Mouse (Mus musculus) induced T-regulatory cell, adult 2 months (primary cell): ENCODE data around the gene Rbfox3.
A peak's percentile ranks its signal among the peaks of the same experiment; 100 is the strongest.

Source experiments
- DNase-seq: peaks from one replicate; pipeline ENCODE4 v3.0.0-alpha.2; 2012; ENCODE audit warnings: low read depth

Gene Rbfox3

DNA sequence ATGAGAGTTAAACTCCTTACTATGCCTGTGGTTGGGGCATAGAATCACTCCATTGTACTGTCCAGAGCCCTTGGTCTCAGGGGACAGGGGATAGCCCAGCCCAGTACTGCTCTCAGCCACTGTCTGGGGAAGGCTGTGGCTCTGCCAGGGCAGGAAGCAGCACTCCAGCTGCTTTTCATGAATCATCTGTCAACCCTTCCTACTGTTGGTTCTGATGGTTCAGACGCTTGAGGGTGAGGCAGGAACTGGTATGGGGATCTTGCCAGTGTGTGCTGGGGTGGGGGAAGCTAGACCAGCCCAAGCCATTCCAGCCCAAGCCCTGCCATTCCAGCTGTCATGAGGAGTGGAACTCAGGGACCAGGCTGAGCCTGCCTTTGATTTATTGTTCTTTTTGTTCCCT, 243.5 kb downstream of the Rbfox3 start:
- no peak for DNase-seq

DNA sequence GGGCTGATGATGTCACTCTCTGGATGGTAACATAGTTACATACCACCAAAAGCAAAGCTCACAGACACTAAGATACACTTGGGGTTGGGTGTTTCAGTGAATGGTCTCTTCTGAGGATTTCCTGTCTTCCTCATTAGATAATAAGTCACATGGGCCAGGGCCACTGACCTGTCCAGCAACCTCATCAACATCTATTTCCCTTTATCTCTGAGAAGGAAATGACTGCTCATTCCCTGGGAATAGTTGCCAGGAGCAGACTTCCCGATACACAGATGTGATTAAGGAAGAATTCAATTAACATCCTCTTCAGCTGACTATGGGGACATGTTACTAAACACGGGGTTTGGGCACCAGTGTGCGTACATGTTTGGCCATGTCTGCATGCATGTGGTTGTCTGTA, 245.2 kb downstream of the Rbfox3 start:
- no peak for DNase-seq

DNA sequence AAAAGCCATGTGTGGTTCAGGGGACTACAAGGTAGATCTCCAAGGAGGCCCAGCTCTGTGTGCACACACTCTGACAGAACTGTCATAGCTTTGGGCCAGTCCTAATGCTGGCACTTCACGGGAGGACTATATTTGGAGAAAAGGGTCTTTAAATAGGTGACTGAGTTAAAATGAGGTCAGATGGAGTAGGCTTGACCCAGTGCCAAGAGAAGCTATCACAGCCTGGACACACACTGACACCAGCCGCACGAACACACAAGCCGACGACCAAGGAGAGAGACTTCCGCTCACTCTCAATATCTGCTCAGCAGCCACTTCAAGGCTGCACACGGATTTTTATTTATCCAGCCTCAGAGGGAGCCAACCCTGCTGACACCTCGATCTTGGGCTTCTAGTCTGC, 248.1 kb downstream of the Rbfox3 start:
- no peak for DNase-seq

DNA sequence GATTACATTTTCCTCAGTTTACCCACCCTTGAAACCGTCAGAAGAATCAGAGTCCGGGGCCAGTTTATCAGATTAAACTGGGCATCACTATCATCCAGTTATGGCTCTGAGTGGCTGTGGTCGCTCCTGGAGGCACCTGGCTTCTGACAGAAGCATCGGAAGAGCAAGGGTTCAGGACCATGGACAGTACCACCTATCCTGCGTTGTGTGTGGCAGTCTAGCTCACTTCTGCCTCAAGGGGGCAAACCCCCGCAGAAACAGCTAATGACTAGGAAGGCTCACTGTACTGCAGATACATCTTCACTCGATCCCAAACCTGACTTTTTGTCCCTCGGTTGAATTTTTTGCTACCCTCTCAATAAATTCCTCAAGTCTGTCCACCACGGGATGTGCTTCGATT, 252.1 kb downstream of the Rbfox3 start:
- DNase-seq = peak; percentile 67

DNA sequence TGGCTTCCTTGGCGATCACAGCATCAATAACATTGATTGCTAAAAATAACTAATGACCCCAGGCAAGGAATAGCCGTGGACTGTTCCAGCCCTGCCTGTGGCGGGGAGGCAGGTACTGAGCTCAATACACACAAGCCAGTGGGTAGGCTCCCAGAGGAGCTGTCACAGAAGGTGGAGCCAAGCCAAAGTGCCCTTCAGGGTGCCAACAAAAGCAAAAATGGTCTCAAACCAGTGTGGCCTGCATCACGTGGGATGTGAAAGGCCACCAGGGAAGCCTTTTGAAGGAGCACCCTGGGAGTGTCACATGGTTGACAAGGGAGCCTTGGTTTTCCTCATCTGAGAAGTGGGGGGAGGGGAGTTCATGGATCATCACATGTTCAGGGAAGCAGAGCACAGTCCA, 255.6 kb downstream of the Rbfox3 start:
- DNase-seq = no peak

DNA sequence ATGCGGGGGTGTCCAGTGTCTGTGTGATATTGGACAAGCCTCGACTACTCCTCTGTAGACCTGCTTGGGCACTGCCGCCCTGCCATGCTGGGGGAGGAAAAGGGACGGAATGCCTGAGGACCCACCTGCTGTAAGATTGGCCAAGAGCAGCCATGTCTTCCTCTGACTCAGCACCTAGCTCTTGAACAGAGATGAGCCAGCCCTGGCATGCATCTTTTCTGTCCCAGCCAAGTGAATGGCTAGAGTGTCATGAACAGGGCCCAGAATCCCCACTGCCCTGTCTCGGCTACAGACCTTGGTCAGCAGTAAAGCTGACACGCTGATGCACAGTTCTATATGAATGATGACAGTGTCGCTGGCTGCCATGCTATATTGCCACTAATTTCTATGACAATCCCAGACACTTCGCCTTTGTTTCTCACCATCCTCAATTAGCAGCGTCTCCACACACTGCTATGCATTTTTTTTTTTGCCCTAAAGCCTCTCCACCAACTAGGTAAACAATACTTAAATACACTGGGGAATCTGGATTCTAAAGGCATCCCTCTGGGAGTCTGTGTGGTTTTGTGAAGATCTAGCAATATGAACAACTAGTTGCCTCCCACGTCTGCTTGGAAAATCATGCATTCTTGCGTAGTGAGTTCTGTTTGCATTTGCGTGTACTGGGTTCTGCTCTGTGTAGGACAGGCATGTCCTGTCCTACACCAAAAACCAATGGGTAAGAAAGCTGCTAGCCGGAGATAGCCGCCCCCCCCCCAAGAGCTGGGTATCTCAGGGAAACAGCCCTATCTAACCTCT, 257.7 kb downstream of the Rbfox3 start:
- DNase-seq = no peak

DNA sequence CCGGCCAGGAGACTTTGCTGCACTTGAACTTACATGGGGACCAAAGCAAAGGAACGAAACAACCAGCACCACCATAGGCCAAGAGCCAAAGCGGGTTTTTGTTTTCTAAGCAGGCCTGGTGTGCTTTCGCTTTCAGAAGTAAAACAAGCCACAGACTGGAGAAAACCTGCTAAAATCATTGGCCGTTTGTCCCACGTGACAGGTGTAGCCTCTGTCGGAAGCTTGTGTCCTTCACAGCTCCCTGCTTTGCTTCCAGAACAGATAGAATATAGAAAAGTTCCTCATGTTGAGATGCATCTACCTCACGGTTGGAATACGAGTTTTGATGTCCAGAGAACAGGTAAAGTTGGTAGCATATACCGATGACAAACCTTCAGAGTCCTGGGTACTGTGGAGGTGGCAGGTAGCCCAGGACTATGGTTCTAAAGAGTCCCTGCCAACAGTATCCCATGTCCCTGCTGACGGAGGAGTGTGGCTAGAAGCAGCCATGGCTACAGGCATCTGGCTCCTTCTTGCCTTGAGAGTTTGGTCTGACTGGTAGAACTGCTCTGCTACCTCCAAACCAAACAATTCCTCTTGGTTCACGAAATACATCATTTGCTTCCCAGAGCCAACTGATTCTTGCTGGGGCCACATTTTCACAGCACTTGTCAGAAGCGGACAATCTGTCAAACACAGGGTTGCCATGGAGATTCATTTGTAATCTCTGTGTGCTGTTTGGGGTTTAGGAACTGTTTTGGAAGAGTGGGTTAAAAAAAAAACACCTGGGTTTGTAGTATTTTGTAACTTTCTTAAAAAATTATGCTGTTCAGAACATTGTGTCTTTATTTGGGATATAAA, 258.8 kb downstream of the Rbfox3 start:
- no peak for DNase-seq

DNA sequence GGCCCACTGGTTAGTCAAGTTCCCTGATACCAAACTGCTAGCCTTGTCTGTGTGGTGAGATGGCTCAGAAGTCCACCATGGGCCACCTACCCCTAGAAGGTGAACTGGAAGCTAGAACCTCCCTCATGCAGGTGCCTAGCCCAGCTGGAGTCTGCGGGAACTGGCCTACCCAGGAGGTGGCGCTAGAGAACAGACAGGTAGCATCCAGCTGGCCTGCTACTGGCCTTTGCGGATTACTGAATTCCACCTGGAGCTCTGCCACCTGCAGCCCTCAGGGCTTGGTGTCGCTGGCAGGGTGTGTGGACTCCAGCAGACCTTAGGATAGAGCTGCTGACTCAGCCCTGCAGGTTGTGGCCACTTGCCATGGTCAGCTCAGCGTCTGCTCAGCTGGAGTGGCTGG, 263.0 kb downstream of the Rbfox3 start:
- DNase-seq = peak; percentile 43

DNA sequence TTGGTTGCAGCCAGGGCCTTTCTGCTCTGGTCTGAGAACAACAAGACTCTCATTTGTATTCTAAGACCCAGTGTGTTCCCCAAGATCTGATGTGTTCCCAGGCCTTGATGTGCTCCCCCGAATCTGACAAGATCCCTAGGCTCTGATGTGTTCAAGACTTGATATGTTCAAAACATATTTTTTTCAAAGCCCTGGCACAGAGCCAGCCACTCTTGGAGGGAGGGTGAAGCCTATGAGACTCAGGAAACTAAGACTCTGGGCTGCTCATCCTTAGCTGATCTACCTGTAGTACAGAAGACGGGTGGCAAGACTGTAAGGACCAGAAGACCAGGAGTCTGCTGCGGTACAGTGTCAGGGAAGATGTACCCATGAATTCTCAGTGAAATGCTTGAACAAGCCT, 264.5 kb downstream of the Rbfox3 start:
- DNase-seq = no peak

DNA sequence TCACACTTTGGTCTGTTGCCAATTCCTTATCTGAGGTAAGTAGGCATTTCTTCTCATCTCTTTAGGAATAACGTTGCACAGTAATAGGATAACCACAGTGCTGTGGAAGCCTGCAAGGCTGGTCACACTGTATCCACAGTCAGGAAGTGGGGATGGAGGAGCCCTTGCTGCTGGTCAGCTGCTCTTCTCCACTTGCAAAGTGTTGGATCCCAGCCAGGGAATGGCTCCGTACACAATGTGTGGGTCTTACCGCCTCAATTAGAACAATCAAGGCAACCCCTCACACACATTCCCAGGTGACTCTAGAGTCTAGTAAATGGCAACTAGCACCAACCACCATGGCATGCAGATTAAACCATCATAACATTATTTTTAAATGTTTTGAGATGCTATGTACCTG, 266.2 kb downstream of the Rbfox3 start:
- no peak for DNase-seq

DNA sequence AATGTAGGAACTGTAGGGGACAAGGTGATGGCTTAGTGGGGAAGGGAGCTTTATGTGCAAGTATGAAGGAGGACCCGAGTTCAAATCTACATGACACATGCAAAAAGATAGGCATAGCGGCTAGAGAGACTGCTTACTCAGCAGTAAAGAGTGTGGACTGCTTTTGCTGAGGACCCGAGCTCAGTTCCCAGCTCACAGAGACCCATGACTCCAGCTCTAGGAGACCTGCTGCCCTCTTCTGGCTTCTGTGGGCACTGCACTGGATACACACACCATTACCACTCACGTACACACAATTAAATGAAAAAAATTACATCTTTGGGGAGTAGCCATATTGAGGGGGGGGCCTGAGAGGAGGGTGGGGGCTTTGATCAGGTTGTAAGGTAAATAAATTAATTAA, 270.7 kb downstream of the Rbfox3 start:
- no peak for DNase-seq

DNA sequence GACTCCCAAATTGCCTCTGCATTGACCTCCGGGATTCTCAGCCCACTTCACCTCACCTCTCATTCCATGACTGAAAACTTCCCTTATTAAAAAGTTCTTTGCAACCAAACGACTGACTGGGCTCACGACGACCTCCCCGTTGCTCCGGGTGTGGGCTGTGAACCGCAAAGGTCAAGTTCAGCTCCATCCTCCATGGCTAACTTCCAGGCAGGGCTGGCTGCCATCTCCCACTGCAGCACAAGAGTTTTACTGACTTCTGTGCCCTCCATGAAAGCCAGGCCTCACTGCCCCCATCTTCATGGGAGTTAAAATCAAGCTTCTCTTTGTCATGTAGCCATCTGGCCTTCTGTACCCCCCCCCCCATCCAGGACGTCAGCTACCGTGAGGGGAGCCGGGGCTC, 273.7 kb downstream of the Rbfox3 start:
- DNase-seq = no peak

DNA sequence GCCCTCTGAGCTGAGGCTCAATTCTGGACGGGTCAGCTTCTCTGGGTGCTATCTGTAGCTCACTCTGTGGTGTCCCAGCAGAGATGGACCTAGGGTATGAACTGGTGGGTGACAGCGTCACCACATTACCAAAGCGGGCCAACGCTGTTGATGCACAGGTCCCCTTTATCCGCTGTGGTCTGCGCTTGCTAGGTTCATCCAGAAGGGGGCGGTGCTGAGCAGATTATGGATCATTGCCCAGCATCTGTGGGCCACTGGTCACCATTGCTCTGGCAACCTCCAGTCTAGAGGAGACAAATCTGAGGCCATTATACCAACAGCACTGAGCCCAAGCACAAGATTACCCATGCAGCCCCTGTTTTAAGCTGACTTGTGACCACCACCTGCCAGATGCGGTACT, 276.8 kb downstream of the Rbfox3 start:
- peak; percentile 40 for DNase-seq

DNA sequence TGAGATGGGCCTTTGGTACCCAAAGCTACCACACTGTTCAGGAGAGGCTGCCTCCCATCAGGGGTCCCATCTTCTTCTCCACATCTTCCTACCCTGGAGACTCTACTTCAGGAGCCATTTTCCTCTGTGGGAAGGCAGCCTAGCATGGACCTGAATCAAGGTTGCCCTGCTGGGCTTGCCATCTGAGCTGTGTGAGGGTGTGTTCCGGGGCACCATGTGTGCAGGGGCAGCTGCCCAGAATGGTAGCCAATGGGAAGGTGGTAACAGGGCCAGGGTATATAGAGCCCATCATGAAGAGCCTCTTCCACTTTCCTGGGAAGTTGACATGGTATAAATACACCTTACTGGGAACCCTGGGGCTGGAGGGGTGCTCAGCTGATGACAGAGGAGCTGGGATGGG, 281.7 kb downstream of the Rbfox3 start:
- no peak for DNase-seq

DNA sequence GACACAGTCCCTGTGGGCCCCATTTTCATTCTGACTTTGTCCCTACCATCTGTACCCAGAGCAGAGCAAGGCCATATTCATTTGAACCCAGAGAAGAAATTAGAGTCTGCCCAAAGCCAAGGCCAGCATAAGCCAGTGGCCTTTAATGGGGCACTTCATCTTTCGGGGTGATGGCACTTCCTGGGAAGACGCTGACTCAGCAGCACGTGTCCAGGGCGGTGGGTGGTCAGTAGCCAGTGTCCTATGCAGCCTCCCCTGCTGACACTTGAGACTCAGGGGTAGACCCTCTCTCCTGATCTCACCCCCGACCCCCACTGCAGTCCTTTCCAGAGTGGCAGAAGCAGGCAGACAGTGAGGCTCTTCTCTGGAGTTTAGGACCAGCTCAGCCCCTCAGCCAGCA, 283.9 kb downstream of the Rbfox3 start:
- DNase-seq = no peak

DNA sequence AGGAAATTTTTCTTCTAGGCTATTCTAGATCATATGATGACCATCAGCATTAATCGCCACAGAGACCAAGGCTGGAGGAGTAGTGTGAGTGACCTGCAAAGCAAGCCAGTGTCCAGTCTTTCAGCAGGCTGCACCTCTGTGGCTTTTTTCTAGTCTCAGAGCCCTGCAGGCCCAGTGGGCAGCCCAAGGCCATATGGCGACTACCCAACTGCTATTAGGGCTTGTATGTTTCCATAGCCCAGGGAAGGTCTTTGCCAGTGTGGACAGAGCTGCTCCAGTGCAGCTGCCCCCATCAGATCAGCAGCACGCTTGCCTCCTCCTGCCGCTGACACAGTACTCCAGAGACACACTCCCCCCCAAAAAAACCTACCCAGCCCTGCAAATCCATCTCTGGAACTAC, 290.5 kb downstream of the Rbfox3 start:
- no peak for DNase-seq

DNA sequence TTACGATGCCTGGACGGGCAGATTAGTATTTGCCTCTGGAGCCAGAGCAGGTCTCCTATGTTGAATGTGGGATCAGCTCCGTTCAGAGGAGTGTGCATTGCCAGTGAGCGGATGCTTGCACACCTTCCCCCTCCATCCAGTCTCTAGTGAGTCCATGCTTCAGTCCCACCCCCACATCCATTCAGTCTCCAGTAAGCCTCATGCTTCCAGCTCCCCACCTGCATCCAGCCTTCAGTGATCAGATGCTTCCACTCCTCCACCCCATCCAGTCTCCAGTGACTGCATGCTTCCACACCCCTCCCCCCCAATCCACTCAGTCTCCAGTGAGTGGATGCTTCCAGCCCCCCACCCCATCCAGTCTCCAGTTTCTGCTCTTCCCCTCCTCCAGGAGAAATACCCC, 297.3 kb downstream of the Rbfox3 start:
- no peak for DNase-seq

DNA sequence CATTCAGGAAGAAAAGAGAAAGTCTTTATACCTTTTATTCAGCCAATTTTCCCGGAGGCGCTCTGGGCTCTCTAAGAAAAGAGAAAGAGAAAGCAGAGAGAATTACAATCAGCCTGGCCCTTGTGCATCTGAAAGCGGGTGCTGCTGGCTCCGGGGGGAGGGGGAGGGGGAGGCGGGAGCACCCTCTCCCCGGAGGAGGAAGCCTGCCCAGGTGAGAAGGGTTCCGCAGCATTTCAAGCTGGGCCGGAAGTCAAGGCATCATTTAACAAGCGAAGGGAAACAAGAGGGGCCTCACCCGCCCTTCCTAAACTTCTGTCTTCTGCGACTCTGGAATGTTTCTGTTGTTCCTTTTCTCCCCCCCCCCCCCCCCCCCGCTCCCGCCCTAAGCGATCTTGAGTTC, 301.3 kb downstream of the Rbfox3 start:
- DNase-seq = peak; percentile 39

DNA sequence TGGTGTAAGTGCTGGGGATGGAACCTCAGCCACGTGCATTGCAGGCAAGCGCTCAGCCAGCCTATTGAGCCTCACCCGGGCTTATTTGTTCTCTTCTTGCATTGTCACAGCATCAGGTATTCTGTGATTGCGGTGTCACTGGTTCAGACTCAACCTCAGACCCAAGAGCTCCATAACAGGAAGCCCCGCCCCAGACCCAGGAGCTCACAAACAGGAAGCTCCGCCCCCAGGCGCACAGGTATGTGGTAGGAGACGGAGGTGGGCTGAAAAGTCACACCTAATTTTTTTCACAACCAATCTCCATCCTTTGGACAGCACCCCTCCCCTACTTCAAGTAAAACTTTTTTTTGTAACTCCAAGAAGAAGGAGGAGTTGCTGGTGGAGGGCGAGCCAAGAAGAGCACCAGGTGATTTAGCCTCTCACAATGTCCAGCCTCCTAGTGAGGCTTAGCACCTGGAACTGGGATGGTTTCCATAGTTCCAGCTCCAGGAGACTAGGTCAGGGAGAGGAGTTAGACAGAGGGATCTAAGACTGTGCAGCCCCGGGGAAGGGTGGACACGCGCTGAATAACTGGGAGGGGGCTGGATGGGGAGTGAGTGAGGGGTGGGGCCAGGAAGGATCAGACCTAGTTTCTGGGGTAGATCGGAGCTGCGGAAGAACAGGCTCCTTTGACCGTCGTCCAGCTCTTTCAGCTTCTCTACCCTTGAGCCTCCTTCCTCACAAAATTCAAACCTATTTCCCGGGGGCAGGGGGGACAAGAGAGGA, 302.0 kb downstream of the Rbfox3 start:
- peak; percentile 60 for DNase-seq

DNA sequence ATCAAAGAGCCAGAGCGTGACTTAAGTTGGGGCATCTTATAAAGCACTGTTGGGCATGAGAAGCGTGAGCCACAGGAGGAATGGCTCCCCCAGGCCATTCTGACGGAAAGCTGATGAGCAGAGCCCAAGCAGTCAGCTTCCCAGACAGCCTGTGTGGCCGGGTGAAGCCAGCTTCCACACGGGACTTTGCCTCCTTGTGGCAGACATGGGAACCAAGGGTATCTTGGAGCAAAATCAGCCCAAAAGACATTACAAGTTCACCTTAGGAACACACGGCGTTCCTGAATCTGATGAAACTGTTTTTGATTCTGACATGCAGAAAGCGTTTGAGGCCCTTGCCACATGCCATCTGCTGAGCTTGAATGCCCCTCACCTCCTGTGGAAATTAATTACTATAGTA, 303.5 kb downstream of the Rbfox3 start:
- no peak for DNase-seq

DNA sequence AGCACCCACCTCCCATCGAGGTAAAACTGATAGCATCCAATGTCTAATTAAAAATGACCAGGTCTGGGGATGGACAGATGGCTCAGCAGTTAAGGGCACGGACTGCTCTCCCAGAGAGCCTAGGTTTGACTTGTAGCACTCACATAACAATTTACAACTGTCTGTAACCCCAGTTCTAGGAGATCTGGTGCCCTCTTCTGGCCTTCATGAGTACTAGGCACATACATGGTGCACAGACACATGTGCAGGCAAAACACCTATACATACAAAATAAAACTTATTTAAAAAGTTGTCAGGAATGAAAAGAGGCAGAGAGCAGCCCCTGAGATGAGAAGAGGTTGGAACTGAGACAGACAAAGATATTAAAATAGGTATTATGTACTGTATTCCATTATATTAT, 305.8 kb downstream of the Rbfox3 start:
- DNase-seq = no peak

DNA sequence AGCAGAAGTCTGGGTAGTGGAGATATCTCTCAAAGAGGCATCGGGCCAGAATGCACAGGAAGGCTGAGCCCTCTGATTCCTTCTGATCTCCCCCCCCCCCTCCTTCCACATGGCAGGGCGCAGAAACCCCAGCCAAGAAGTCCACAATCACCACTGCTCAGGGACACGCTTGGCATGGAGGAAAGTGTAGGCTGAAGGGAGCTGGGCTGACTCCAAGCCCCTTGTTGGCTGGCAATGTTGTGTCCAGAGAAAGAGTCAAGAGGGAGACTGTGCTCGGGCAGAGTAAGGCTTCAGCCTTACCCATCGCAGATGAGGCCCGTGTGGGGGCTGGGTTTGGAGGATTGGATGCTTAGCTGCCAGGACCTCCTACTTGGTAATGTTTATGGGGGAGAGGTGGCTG, 307.2 kb downstream of the Rbfox3 start:
- no peak for DNase-seq

DNA sequence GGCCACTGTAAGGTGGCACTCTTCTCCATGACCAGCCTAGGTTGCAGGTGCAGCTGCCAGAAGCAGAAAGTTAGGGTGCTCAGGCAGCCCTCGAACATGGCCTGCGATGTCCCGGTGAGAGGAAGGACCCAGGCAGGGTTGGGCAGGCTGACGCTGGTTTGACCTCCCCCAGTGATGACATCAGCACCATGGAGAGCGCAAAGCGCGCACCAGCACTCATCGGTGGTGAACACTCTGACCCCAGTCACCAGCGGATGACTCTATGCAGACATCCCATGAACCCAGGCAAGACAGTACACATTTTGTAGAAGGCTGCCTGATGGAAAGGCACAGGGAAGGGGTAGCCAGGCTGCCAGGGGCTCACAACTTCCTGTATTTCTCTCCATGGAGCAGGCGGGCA, 308.3 kb downstream of the Rbfox3 start:
- DNase-seq = peak; percentile 48
